Mouse (Mus musculus): ENCODE data around the gene Mcm8. TPM values are rescaled to one million over a fixed set of nuclear protein-coding genes. Genes with fewer than 3 reads are reported as not detected.

Mcm8 gene
- polyA plus RNA-seq, 1 experiment from 2014 or later: 13.0 TPM

- Histone ChIP-seq H3K4me3 (peak overlapping the region; percentile 95; the same call in 1 of the 2 replicates), H3K4me1 (peaks cover 50% of the 10 kb centered on the region), H3K9me3 (replicated peaks) (no peaks in the 10 kb centered on the region), H3K27ac (no peak overlapping the region), H3K4me2 (peak overlapping the region; percentile 93), H3K9ac (0 out of 2 replicates have a peak overlapping the region, but pooled peaks have one; percentile 22), H3K27me3 (replicated peaks) (no peaks in the 10 kb centered on the region), H3K36me3 (peaks cover 26% of the 10 kb centered on the region)
- WGBS (ENCODE audit: insufficient replicate concordance): 85% methylated on average over 4 of the region's 4 CpGs
- no peak for ATAC-seq
Observed at GRCm38 (mm10) chr2:132848361-132848760, 32.4 kb downstream of the Mcm8 start.

GRCm38 (mm10) chr2:132849141-132849540, 33.2 kb downstream of the Mcm8 start:
- H3K9me3 ChIP-seq (replicated peaks): no peaks in the 10 kb centered on the region
- no peak overlapping the region for H3K4me2 ChIP-seq
- H3K27ac ChIP-seq: no peak overlapping the region
- WGBS (ENCODE audit: insufficient replicate concordance): 82% methylated on average over 6 of the region's 6 CpGs
- peaks cover 50% of the 10 kb centered on the region for H3K4me1 ChIP-seq
- no peak overlapping the region for H3K9ac ChIP-seq
- H3K36me3 ChIP-seq: peaks cover 31% of the 10 kb centered on the region
- no peak overlapping the region for H3K4me3 ChIP-seq
- H3K27me3 ChIP-seq (replicated peaks): no peaks in the 10 kb centered on the region
- no peak for ATAC-seq

GRCm38 (mm10) chr2:132853051-132853450, 37.1 kb downstream of the Mcm8 start:
- 84% methylated on average over 1 of the region's 1 CpGs for WGBS (ENCODE audit: insufficient replicate concordance)
- Histone ChIP-seq H3K27ac (no peak overlapping the region), H3K9ac (no peak overlapping the region), H3K4me2 (no peak overlapping the region), H3K27me3 (replicated peaks) (no peaks in the 10 kb centered on the region), H3K4me1 (peaks cover 36% of the 10 kb centered on the region), H3K36me3 (peaks cover 36% of the 10 kb centered on the region), H3K4me3 (no peak overlapping the region), H3K9me3 (replicated peaks) (no peaks in the 10 kb centered on the region)
- ATAC-seq: no peak

GRCm38 (mm10) chr2:132856333-132856732, 40.4 kb downstream of the Mcm8 start:
- Histone ChIP-seq H3K27ac (no peak overlapping the region), H3K4me3 (no peak overlapping the region), H3K36me3 (peaks cover 25% of the 10 kb centered on the region), H3K9ac (no peak overlapping the region), H3K9me3 (replicated peaks) (no peaks in the 10 kb centered on the region), H3K27me3 (replicated peaks) (no peaks in the 10 kb centered on the region), H3K4me1 (peaks cover 22% of the 10 kb centered on the region), H3K4me2 (no peak overlapping the region)
- ATAC-seq: no peak
- WGBS (ENCODE audit: insufficient replicate concordance): 52% methylated on average over 5 of the region's 5 CpGs

GRCm38 (mm10) chr2:132860435-132860834, 44.5 kb downstream of the Mcm8 start:
- no peaks in the 10 kb centered on the region for H3K9me3 ChIP-seq (replicated peaks)
- H3K4me3 ChIP-seq: no peak overlapping the region
- no peak overlapping the region for H3K27ac ChIP-seq
- H3K36me3 ChIP-seq: peaks cover 15% of the 10 kb centered on the region
- no peak overlapping the region for H3K4me2 ChIP-seq
- H3K27me3 ChIP-seq (replicated peaks): no peaks in the 10 kb centered on the region
- ATAC-seq: no peak
- H3K4me1 ChIP-seq: peaks cover 12% of the 10 kb centered on the region
- no peak overlapping the region for H3K9ac ChIP-seq

- Histone ChIP-seq H3K4me3 (no peak overlapping the region), H3K9ac (no peak overlapping the region), H3K4me2 (no peak overlapping the region), H3K9me3 (replicated peaks) (no peaks in the 10 kb centered on the region), H3K27ac (no peak overlapping the region), H3K4me1 (peaks cover 11% of the 10 kb centered on the region), H3K27me3 (replicated peaks) (no peaks in the 10 kb centered on the region), H3K36me3 (peaks cover 20% of the 10 kb centered on the region)
- ATAC-seq: no peak
- WGBS (ENCODE audit: insufficient replicate concordance): 79% methylated on average over 2 of the region's 2 CpGs
Observed at GRCm38 (mm10) chr2:132861456-132861855, 45.5 kb downstream of the Mcm8 start.

GRCm38 (mm10) chr2:132863325-132863724, 47.4 kb downstream of the Mcm8 start:
- no peak overlapping the region for H3K4me3 ChIP-seq
- no peak overlapping the region for H3K4me2 ChIP-seq
- H3K9me3 ChIP-seq (replicated peaks): no peaks in the 10 kb centered on the region
- 85% methylated on average over 2 of the region's 2 CpGs for WGBS (ENCODE audit: insufficient replicate concordance)
- peaks cover 24% of the 10 kb centered on the region for H3K36me3 ChIP-seq
- no peak overlapping the region for H3K27ac ChIP-seq
- no peak for ATAC-seq
- H3K9ac ChIP-seq: no peak overlapping the region
- H3K27me3 ChIP-seq (replicated peaks): no peaks in the 10 kb centered on the region
- H3K4me1 ChIP-seq: peaks cover 9% of the 10 kb centered on the region

- H3K9me3 ChIP-seq (replicated peaks): no peaks in the 10 kb centered on the region
- H3K4me3 ChIP-seq: no peak overlapping the region
- H3K27ac ChIP-seq: no peak overlapping the region
- H3K4me2 ChIP-seq: no peak overlapping the region
- H3K4me1 ChIP-seq: no peaks in the 10 kb centered on the region
- H3K36me3 ChIP-seq: peaks cover 20% of the 10 kb centered on the region
- H3K9ac ChIP-seq: no peak overlapping the region
- 58% methylated on average over 5 of the region's 5 CpGs for WGBS (ENCODE audit: insufficient replicate concordance)
- no peaks in the 10 kb centered on the region for H3K27me3 ChIP-seq (replicated peaks)
- no peak for ATAC-seq
Observed at GRCm38 (mm10) chr2:132867521-132867920, 51.6 kb downstream of the Mcm8 start.

- Histone ChIP-seq H3K27ac (no peak overlapping the region), H3K36me3 (peaks cover 14% of the 10 kb centered on the region)
- no peak for ATAC-seq
Observed at GRCm38 (mm10) chr2:132869682-132870081, 53.7 kb downstream of the Mcm8 start.

GRCm38 (mm10) chr2:132870286-132870685, 54.3 kb downstream of the Mcm8 start:
- Histone ChIP-seq H3K36me3 (peaks cover 11% of the 10 kb centered on the region), H3K4me3 (no peak overlapping the region), H3K4me1 (no peaks in the 10 kb centered on the region), H3K4me2 (no peak overlapping the region), H3K27me3 (replicated peaks) (no peaks in the 10 kb centered on the region), H3K27ac (no peak overlapping the region), H3K9ac (no peak overlapping the region), H3K9me3 (replicated peaks) (no peaks in the 10 kb centered on the region)
- 70% methylated on average over 4 of the region's 4 CpGs for WGBS (ENCODE audit: insufficient replicate concordance)
- ATAC-seq: no peak

More at GRCm38 (mm10) chr2:132869682-132870081, 53.7 kb downstream of the Mcm8 start:
- Histone ChIP-seq H3K9ac (no peak overlapping the region), H3K4me2 (no peak overlapping the region), H3K4me1 (no peaks in the 10 kb centered on the region), H3K27me3 (replicated peaks) (no peaks in the 10 kb centered on the region), H3K9me3 (replicated peaks) (no peaks in the 10 kb centered on the region), H3K4me3 (no peak overlapping the region)
- WGBS (ENCODE audit: insufficient replicate concordance): 75% methylated on average over 5 of the region's 5 CpGs

- Histone ChIP-seq H3K27me3 (replicated peaks) (0 out of 2 replicates have a peak, but pooled peaks cover 5% of the 10 kb centered on the region), H3K4me2 (no peak overlapping the region), H3K9ac (no peak overlapping the region), H3K27ac (no peak overlapping the region), H3K4me3 (no peak overlapping the region), H3K4me1 (no peaks in the 10 kb centered on the region), H3K9me3 (replicated peaks) (no peaks in the 10 kb centered on the region), H3K36me3 (peaks cover 4% of the 10 kb centered on the region; the same call in 1 of the 2 replicates)
- no peak for ATAC-seq
- WGBS (ENCODE audit: insufficient replicate concordance): 65% methylated on average over 3 of the region's 3 CpGs
Observed at GRCm38 (mm10) chr2:132871663-132872062, 55.7 kb downstream of the Mcm8 start.

- Histone ChIP-seq H3K4me2 (no peak overlapping the region), H3K4me1 (no peaks in the 10 kb centered on the region), H3K9me3 (replicated peaks) (no peaks in the 10 kb centered on the region), H3K27ac (no peak overlapping the region), H3K27me3 (replicated peaks) (peaks cover 24% of the 10 kb centered on the region), H3K36me3 (no peaks in the 10 kb centered on the region), H3K9ac (no peak overlapping the region), H3K4me3 (no peak overlapping the region)
- WGBS (ENCODE audit: insufficient replicate concordance): 56% methylated on average over 10 of the region's 10 CpGs
- peak; percentile 40; the same call in 1 of the 2 replicates for ATAC-seq
Observed at GRCm38 (mm10) chr2:132873657-132874326, 57.9 kb downstream of the Mcm8 start.

GRCm38 (mm10) chr2:132876991-132877390, 61.0 kb downstream of the Mcm8 start:
- Histone ChIP-seq H3K4me3 (no peak overlapping the region), H3K27ac (no peak overlapping the region), H3K4me2 (no peak overlapping the region), H3K4me1 (peaks cover 17% of the 10 kb centered on the region; the same call in 1 of the 2 replicates), H3K27me3 (replicated peaks) (peaks cover 56% of the 10 kb centered on the region), H3K36me3 (no peaks in the 10 kb centered on the region), H3K9ac (no peak overlapping the region), H3K9me3 (replicated peaks) (no peaks in the 10 kb centered on the region)
- no peak for ATAC-seq
- 18% methylated on average over 1 of the region's 1 CpGs for WGBS (ENCODE audit: insufficient replicate concordance)
